Mouse (Mus musculus) neural tube, embryonic 15.5 days (tissue): ENCODE measurements around the gene Mgarp. TPM values are rescaled to one million over a fixed set of nuclear protein-coding genes. Genes with fewer than 3 reads are reported as not detected.
"Not testable (repeated sequence)": the region's sequence is repeated elsewhere in the genome, so short reads cannot be mapped to it uniquely, and the experiment has no call there.

Experiments
- ATAC-seq: fragments of 200-750 bp; cut with Nextera tagmentation; 2 replicates; pipeline ENCODE4 v1.8.0; 2017; ENCODE audit warnings: mild to moderate bottlenecking, moderate TSS enrichment, moderate library complexity; ENCODE audit not compliant: low FRiP score
- H3K27ac ChIP-seq: fragments of 300-500 bp; sonication (generic); replicated peaks from 2 replicates; pipeline ENCODE4 v1.5.1; 2015; ENCODE audit warnings: mild to moderate bottlenecking, inconsistent platforms
- H3K27me3 ChIP-seq: fragments of 300-500 bp; sonication (generic); replicated peaks from 2 replicates; pipeline ENCODE4 v1.6.1; 2015; ENCODE audit warnings: inconsistent platforms
- H3K36me3 ChIP-seq: fragments of 300-500 bp; sonication (generic); 2 replicates; pipeline ENCODE4 v1.6.1; 2015; ENCODE audit warnings: inconsistent platforms
- H3K4me1 ChIP-seq: fragments of 300-500 bp; sonication (generic); 2 replicates; pipeline ENCODE4 v1.6.1; 2015; ENCODE audit warnings: inconsistent platforms
- H3K4me2 ChIP-seq: fragments of 300-500 bp; sonication (generic); 2 replicates; pipeline ENCODE4 v1.6.1; 2015; ENCODE audit warnings: inconsistent platforms, mild to moderate bottlenecking, moderate library complexity
- H3K4me3 ChIP-seq: fragments of 300-500 bp; sonication (generic); replicated peaks from 2 replicates; pipeline ENCODE4 v1.5.1; 2015; ENCODE audit warnings: mild to moderate bottlenecking, inconsistent platforms
- H3K9ac ChIP-seq: fragments of 300-500 bp; sonication (generic); replicated peaks from 2 replicates; pipeline ENCODE4 v1.6.1; 2015; ENCODE audit warnings: mild to moderate bottlenecking, inconsistent platforms
- H3K9me3 ChIP-seq: fragments of 300-500 bp; sonication (generic); replicated peaks from 2 replicates; pipeline ENCODE4 v1.6.1; 2016; ENCODE audit warnings: inconsistent platforms
- WGBS: fragments of 180-500 bp; shearing (Covaris S2); methylation state at CpG from one replicate; pipeline ENCODE4 v1.1.7; 2015; ENCODE audit warnings: mixed read lengths; 5-methylcytosine and 5-hydroxymethylcytosine counted together
- polyA plus RNA-seq: library from polyadenylated mRNA; unstranded; fragments of >200 nt; fragmentation: Nextera tagmentation; extraction: Ambion mirVana; gene quantifications from 2 replicates; pipeline ENCODE4 v1.2.1, GENCODE M21; 2015

The Mgarp gene
- polyA plus RNA-seq, 1 experiment from 2014 or later, result 0.81 TPM

DNA sequence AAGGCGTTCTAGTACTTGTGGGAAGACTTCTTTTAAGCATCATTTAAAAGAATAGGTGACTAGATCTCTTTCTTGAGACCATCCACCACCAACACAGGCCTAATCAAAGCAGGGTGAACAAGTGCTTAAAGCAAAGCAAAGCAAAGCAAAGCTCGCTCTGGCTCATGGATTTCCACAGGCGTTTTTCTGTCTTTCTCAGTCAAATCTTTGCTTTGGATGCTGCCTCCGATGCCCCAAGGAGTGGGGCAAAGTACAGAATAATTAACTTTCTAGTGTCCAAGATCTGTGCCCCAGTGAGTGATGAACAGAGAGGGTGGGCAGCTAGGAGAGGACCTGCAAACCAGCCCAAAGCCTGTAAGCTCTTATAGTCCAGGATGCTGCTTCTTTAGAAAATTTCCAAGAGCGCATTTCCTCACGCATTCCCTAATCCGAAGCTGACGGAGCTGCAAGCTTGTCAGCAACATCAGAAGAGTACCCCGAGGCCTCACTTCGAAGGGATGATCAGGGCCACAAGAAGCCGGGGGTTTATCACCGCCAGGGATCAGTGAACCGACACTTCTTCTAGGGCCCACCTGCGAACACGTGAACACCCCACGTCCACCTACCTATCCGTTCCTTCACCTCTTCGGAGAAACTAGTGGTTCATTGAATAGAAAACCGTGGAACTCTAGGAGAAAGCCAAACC is 935 bp downstream of the Mgarp start:
- 24% methylated on average over 19 of the region's 19 CpGs for WGBS

GRCm38 (mm10) chr3:51394881-51395280 is 1.7 kb downstream of the Mgarp start:
- WGBS, result 64% methylated on average over 3 of the region's 3 CpGs
- H3K4me1 ChIP-seq, result peaks cover 7% of the 10 kb centered on the region
- H3K4me3 ChIP-seq, result no peak overlapping the region
- no peak overlapping the region for H3K9ac ChIP-seq
- no peaks in the 10 kb centered on the region for H3K36me3 ChIP-seq
- no peak overlapping the region for H3K27ac ChIP-seq
- ATAC-seq, result no peak
- no peak overlapping the region for H3K4me2 ChIP-seq
- peaks cover 28% of the 10 kb centered on the region for H3K27me3 ChIP-seq
- no peaks in the 10 kb centered on the region for H3K9me3 ChIP-seq

More for the DNA sequence above, 935 bp downstream of the Mgarp start:
- Histone ChIP-seq H3K4me1 (peaks cover 7% of the 10 kb centered on the region), H3K27me3 (peaks cover 28% of the 10 kb centered on the region), H3K4me2 (peak overlapping the region; percentile 84), H3K9ac (no peak overlapping the region), H3K27ac (no peak overlapping the region), H3K9me3 (no peaks in the 10 kb centered on the region), H3K36me3 (no peaks in the 10 kb centered on the region), H3K4me3 (peak overlapping the region; percentile 47; the same call in 1 of the 2 replicates)
- ATAC-seq, result no peak

DNA sequence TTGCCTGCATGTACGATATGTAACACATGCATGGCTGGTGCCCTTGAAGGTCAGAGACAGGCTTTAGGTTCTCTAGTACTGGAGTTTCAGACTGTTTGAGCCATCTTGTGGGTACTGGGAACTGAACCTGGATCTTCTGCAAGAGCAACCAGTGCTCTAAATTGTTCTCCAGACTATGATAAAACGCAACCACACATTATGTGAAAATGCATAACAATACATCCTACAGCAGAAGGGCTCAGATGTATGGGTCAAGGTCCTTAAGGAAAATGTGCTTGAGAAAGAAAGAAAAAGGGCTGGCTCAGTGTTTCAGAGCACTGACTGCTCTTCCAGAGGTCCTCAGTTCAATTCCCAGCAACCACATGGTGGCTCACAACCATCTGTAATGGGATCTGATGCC is 2.9 kb downstream of the Mgarp start:
- 94% methylated on average over 2 of the region's 2 CpGs for WGBS
- no peak for ATAC-seq

DNA sequence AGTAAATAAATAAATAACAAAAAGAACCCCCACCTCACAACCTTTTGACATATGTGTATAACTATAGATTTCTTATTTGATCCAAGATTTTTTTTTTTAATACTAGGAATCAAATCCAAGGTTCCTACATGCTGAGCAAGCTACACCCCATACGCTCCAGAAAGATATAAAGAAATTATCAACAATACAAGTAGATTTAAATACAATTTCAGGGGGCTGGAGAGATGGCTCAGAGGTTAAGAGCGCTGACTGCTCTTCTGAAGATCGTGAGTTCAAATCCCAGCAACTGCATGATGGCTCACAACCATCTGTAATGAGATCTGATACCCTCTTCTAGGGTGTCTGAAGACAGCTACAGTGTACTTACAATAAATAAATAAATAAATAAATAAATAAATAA is 3.5 kb downstream of the Mgarp start:
- not testable (repeated sequence) for H3K36me3 ChIP-seq, ATAC-seq, H3K9ac ChIP-seq, H3K4me2 ChIP-seq, H3K27ac ChIP-seq, H3K4me3 ChIP-seq, H3K9me3 ChIP-seq
- peaks cover 26% of the 10 kb centered on the region for H3K27me3 ChIP-seq
- peaks cover 13% of the 10 kb centered on the region for H3K4me1 ChIP-seq
- WGBS, result 96% methylated on average over 3 of the region's 3 CpGs

More for the DNA sequence above, 2.9 kb downstream of the Mgarp start:
- peaks cover 12% of the 10 kb centered on the region for H3K4me1 ChIP-seq
- H3K27me3 ChIP-seq, result peaks cover 28% of the 10 kb centered on the region
- no peaks in the 10 kb centered on the region for H3K36me3 ChIP-seq
- H3K9ac ChIP-seq, result no peak overlapping the region
- no peak overlapping the region for H3K27ac ChIP-seq
- no peaks in the 10 kb centered on the region for H3K9me3 ChIP-seq
- H3K4me3 ChIP-seq, result no peak overlapping the region
- H3K4me2 ChIP-seq, result no peak overlapping the region

- Histone ChIP-seq H3K27ac (no peak overlapping the region), H3K4me2 (no peak overlapping the region), H3K36me3 (no peaks in the 10 kb centered on the region), H3K9ac (no peak overlapping the region), H3K9me3 (no peaks in the 10 kb centered on the region), H3K27me3 (peaks cover 16% of the 10 kb centered on the region), H3K4me1 (peaks cover 12% of the 10 kb centered on the region), H3K4me3 (no peak overlapping the region)
- ATAC-seq, result no peak
- WGBS, result 97% methylated on average over 5 of the region's 5 CpGs
These were observed 4.9 kb downstream of the Mgarp start for GRCm38 (mm10) chr3:51391591-51391990.

GRCm38 (mm10) chr3:51391095-51391494 is 5.4 kb downstream of the Mgarp start:
- no peak overlapping the region for H3K27ac ChIP-seq
- peaks cover 11% of the 10 kb centered on the region for H3K27me3 ChIP-seq
- H3K4me2 ChIP-seq, result no peak overlapping the region
- no peaks in the 10 kb centered on the region for H3K36me3 ChIP-seq
- H3K4me1 ChIP-seq, result peaks cover 7% of the 10 kb centered on the region
- H3K9ac ChIP-seq, result no peak overlapping the region
- 87% methylated on average over 5 of the region's 5 CpGs for WGBS
- no peak for ATAC-seq
- no peaks in the 10 kb centered on the region for H3K9me3 ChIP-seq
- H3K4me3 ChIP-seq, result no peak overlapping the region

GRCm38 (mm10) chr3:51388904-51389303 is 7.6 kb downstream of the Mgarp start:
- H3K4me2 ChIP-seq, result peak overlapping the region; percentile 48
- no peak overlapping the region for H3K9ac ChIP-seq
- peaks cover 6% of the 10 kb centered on the region for H3K4me1 ChIP-seq
- ATAC-seq, result no peak
- H3K27me3 ChIP-seq, result no peaks in the 10 kb centered on the region; the same call in 1 of the 2 replicates
- peak overlapping the region; percentile 4; the same call in 1 of the 2 replicates for H3K4me3 ChIP-seq
- no peak overlapping the region for H3K27ac ChIP-seq
- H3K36me3 ChIP-seq, result no peaks in the 10 kb centered on the region
- 6% methylated on average over 13 of the region's 13 CpGs for WGBS
- no peaks in the 10 kb centered on the region for H3K9me3 ChIP-seq

DNA sequence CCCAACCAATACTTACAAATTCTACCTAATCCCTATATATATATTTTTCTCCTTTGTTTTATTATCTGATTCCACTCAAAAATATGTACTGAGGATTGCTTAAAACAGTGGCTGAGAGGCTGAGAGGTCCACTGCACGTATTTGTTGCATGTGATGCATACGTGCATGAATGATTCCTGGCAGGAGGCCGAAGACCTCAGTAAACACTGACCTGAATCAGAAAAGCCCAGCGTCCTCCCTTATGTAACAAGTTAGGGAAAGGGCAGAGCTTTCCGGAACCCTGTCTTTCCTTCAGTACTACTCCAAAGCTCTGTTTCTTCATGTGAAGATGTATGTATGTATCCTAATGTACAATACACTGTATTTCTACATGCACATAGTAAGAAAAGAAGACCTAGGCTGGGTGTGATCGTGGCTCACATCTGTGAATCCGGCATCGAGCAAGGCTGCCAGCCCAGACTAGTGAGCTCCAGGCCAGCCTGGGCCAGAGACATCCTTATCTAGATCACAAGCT is 8.6 kb downstream of the Mgarp start:
- Histone ChIP-seq H3K27me3 (no peaks in the 10 kb centered on the region; the same call in 1 of the 2 replicates), H3K4me2 (no peak overlapping the region), H3K4me1 (peaks cover 6% of the 10 kb centered on the region), H3K27ac (no peak overlapping the region), H3K4me3 (no peak overlapping the region), H3K36me3 (no peaks in the 10 kb centered on the region), H3K9ac (no peak overlapping the region), H3K9me3 (no peaks in the 10 kb centered on the region)
- 67% methylated on average over 8 of the region's 8 CpGs for WGBS
- ATAC-seq, result no peak

- H3K9me3 ChIP-seq, result no peaks in the 10 kb centered on the region
- H3K4me2 ChIP-seq, result no peak overlapping the region
- H3K4me3 ChIP-seq, result no peak overlapping the region
- no peak overlapping the region for H3K9ac ChIP-seq
- H3K36me3 ChIP-seq, result no peaks in the 10 kb centered on the region
- no peak for ATAC-seq
- H3K27ac ChIP-seq, result no peak overlapping the region
- peaks cover 6% of the 10 kb centered on the region for H3K4me1 ChIP-seq
- H3K27me3 ChIP-seq, result no peaks in the 10 kb centered on the region; the same call in 1 of the 2 replicates
- WGBS, result 83% methylated on average over 3 of the region's 3 CpGs
These were observed 9.4 kb downstream of the Mgarp start for GRCm38 (mm10) chr3:51387134-51387451.

GRCm38 (mm10) chr3:51386441-51387133 is 10.0 kb downstream of the Mgarp start:
- H3K36me3 ChIP-seq, result no peaks in the 10 kb centered on the region
- no peaks in the 10 kb centered on the region; the same call in 1 of the 2 replicates for H3K27me3 ChIP-seq
- no peak overlapping the region for H3K9ac ChIP-seq
- H3K4me2 ChIP-seq, result no peak overlapping the region
- 46% methylated on average over 12 of the region's 12 CpGs for WGBS
- H3K9me3 ChIP-seq, result no peaks in the 10 kb centered on the region
- no peak overlapping the region for H3K4me3 ChIP-seq
- H3K4me1 ChIP-seq, result peaks cover 6% of the 10 kb centered on the region
- ATAC-seq, result no peak
- no peak overlapping the region for H3K27ac ChIP-seq

- H3K4me3 ChIP-seq, result no peak overlapping the region
- no peaks in the 10 kb centered on the region for H3K4me1 ChIP-seq
- no peaks in the 10 kb centered on the region for H3K9me3 ChIP-seq
- no peak overlapping the region for H3K9ac ChIP-seq
- H3K27ac ChIP-seq, result no peak overlapping the region
- 64% methylated on average over 12 of the region's 12 CpGs for WGBS
- no peaks in the 10 kb centered on the region; the same call in 1 of the 2 replicates for H3K27me3 ChIP-seq
- no peak for ATAC-seq
- no peak overlapping the region for H3K4me2 ChIP-seq
- H3K36me3 ChIP-seq, result no peaks in the 10 kb centered on the region
These were observed 13.1 kb downstream of the Mgarp start for GRCm38 (mm10) chr3:51383409-51383808.

DNA sequence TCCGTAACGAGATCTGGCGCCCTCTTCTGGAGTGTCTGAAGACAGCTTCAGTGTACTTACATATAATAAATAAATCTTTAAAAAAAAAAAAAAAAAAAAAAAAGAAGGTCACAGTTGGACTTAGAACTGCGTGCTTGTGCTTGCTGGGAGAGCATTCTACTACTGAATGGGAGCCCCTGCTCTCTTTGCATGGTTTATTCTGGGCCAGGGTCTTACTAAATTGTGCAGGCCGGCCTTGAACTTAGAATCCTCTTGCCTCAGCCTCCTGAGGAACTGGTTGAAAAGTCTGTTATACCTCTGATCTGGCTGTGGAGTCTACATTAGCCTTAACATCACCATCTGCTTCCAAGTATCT is 15.9 kb downstream of the Mgarp start:
- Histone ChIP-seq H3K36me3 (no peaks in the 10 kb centered on the region), H3K27ac (no peak overlapping the region), H3K4me1 (no peaks in the 10 kb centered on the region), H3K4me2 (no peak overlapping the region), H3K27me3 (no peaks in the 10 kb centered on the region), H3K9me3 (no peaks in the 10 kb centered on the region), H3K4me3 (no peak overlapping the region), H3K9ac (no peak overlapping the region)
- ATAC-seq, result no peak
- 81% methylated on average over 2 of the region's 5 CpGs for WGBS
